Mouse (Mus musculus) bone marrow macrophage, adult 2 months (primary cell): ENCODE data around the gene Mlana.

Source experiments
- CTCF ChIP-seq: IDR thresholded peaks from 2 replicates; pipeline ENCODE4 v1.5.1; 2012; ENCODE audit warnings: low read depth, mild to moderate bottlenecking, low read length, moderate library complexity
- POLR2A ChIP-seq: IDR thresholded peaks from 2 replicates; pipeline ENCODE4 v1.6.1; 2012; ENCODE audit warnings: mild to moderate bottlenecking, low read depth, low read length, borderline replicate concordance

GRCm38 (mm10) chr19:29739608-29740007 lies 42.0 kb downstream of the Mlana start:
- TF ChIP-seq POLR2A (no peak), CTCF (no peak)
